Mouse (Mus musculus): Measurements from ENCODE around the gene Ccdc57.

GRCm38 (mm10) chr11:120873206-120873605 lies 59.5 kb downstream of the Ccdc57 start:
- no peak for TF ChIP-seq CTCF (IDR thresholded peaks at IDR 0.05; ENCODE audit: low read depth)
- TF ChIP-seq EP300 (optimal IDR thresholded peaks at IDR 0.05): no peak

All from stomach, postnatal 0 days (tissue).